Mouse (Mus musculus) megakaryocyte-erythroid progenitor cell, adult 5-6 weeks (primary cell): ENCODE measurements around the gene Mapt. TPM values are rescaled to one million over a fixed set of nuclear protein-coding genes. Genes with fewer than 3 reads are reported as not detected.
"Not testable (repeated sequence)": the region's sequence is repeated elsewhere in the genome, so short reads cannot be mapped to it uniquely, and the experiment has no call there.

Experiments
- ATAC-seq: replicated peaks from 2 replicates; pipeline ENCODE4 v1.8.0; 2016; ENCODE audit warnings: mild to moderate bottlenecking, inconsistent platforms; ENCODE audit not compliant: severe bottlenecking, poor library complexity, low FRiP score, low TSS enrichment
- total RNA-seq, 2 experiments: library from RNA; stranded (forward) in 1 of 2; stranded (reverse) in 1 of 2; fragments of 200-1000, 215-1000 nt in 1 of 2; fragments of >200 nt in 1 of 2; fragmentation: Nextera tagmentation in 1 of 2; gene quantifications; 2 replicates each; pipeline ENCODE4 v1.2.3; 2014 to 2017

The Mapt gene
- total RNA-seq, 2 experiments from 2014 or later = 0.23 to 3.4 TPM

GRCm38 (mm10) chr11:104232141-104233061 lies 1.2 kb downstream of the Mapt start:
- ATAC-seq = no peak

DNA sequence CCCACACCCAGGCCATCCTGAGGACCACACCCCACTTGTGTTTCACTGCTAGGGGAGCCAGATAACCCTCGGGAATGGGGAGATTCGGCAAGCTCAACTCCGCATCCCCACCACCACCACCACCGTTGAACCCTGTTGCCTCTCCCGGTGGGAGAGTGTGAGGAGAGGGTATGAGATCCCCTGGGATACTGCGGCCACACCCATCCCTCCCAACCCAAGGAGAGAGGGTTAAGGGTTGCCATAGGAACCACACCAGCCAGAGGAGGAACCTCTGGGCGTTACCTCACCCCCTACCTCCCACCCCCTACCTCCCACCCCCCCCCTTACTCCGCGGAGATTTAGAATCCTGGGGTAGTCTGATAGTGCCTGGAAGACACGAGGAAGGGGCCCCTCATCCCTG lies 1.9 kb downstream of the Mapt start:
- no peak for ATAC-seq

GRCm38 (mm10) chr11:104233574-104234206 lies 2.5 kb downstream of the Mapt start:
- no peak for ATAC-seq

- ATAC-seq = no peak
Observed at GRCm38 (mm10) chr11:104234680-104235079, 3.5 kb downstream of the Mapt start.

GRCm38 (mm10) chr11:104235881-104236280 lies 4.7 kb downstream of the Mapt start:
- ATAC-seq = no peak

DNA sequence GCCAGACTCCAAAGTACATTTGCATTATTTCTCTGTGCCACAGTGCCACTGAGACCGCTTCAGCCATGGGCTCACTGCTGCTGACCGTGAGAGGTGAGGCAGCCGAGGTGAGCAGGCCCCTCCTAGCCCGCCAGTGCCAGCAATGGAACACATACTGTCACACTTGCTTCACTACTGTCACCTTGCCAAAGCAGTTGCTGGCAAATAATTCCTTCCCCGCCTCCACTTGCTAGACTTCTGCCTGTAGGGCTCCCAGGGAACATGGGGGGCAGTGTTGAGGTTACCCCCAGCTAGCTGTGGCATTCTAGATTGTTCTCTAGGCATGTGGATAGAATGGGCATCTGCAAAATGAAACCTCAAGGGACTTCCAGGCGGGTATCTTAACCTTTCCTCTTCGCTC lies 6.0 kb downstream of the Mapt start:
- no peak for ATAC-seq

DNA sequence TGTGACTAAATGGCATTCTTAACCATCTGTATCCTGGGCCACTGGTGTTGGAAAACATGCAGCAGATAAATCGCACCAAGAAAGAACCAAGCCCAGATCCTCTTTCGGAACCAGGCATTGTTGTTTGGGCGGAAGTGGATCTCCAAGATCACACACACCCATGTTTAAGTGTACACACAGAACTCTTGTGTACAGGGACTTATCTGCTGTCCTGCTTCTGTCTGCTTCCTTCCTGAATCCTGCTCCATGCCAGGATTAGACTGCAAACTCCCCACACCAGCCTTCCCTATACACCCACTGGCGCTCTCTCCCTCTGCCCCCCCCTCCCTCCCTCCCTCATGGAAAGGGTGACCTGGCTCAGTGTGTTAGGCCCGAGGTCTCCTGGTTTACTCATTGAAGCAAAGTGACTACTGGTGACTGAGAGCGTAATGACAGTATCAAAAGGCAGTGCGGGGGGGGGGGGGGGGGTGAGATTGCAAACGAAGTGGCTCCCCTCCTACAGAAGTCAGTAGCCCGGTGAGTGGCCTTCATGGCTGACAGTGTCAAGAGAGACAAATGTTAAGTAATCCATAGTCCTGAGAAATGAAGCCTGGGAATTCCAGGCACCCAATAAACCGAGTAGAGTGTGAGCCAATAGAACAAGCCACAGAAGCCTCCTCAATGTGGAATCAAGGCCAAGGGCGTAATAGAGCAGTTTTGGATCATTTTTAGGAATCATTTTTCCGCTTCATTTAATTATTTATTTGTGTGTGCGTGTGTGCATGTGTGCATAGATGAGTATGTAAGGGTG lies 7.0 kb downstream of the Mapt start:
- ATAC-seq = no peak

GRCm38 (mm10) chr11:104245478-104245877 lies 14.3 kb downstream of the Mapt start:
- not testable (repeated sequence) for ATAC-seq

DNA sequence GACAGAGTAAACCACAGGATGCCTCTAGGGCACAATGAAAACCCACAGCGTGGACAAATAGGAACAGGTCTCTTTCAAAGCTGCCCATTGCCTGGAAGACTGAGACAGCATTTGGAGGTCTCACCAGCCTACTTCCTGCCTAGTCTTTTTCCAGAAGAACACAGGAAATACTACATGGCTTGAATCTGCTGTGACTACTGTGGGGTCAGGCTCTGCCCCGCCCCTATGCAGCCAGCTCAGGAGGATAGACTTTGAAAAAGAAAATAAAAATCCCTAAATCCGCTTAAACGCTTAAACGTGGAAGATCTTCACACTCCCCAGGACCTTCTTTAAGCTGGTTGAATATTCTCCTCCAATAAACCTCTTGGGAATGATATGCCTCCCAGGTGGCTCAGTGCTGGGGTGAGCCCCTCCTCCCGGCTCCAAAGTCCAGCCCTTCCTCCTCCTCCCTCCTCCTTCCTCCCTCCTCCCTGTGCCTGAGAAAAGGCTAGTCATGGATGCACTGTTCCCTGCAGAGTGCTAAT lies 15.0 kb downstream of the Mapt start:
- no peak for ATAC-seq

GRCm38 (mm10) chr11:104247141-104247717 lies 16.0 kb downstream of the Mapt start:
- no peak for ATAC-seq

DNA sequence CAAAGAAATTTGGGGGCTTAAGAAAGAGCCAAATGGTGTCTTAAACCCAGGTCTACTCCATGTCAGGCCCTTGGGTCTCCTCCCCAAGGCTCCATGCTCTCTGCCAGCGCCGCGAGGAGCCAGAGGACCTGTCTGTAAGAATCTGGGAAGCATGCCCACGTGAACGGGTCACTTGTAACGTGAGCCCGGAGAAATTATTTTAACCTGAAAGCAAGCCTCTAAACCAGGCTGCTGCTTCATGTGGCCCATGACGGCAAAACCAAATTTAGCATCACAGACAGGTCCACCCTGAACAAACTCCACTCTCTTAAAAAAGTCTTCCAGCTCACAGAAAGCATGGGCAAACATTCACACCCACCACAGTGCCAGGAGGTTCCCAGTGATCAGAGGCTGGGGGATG lies 18.2 kb downstream of the Mapt start:
- ATAC-seq = no peak

- no peak for ATAC-seq
Observed at GRCm38 (mm10) chr11:104251121-104251520, 19.9 kb downstream of the Mapt start.

GRCm38 (mm10) chr11:104252094-104252493 lies 20.9 kb downstream of the Mapt start:
- no peak for ATAC-seq

DNA sequence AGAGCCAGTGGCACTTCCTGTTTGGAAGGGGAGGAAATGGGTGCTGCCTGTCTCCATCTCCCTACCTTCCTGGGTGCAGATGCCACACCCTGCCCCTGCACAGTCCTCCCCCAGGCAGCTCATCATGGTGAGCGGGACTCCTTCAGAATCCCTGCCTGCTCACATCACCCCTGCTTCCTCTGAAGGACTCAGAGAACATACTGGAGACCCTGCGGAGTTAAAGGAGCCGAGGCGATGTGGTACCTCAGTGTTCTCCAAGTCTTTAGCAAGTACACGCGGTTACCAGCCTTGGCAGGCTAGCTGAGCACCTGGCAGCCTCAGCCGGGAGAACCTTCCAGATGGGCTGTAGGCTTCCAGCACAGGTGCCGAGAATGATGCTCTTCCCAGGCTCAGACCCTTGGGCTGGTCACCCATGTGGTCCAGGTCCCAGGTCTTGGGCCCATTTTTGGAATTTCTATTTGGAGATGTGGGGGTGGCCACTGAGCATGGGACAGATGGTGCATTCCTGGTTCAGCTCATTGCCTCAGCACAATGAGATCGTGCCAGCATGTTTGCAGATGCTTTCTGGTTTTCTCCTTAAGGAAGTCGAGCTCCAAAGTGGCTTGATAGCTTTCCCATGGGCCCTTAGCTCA lies 23.3 kb downstream of the Mapt start:
- ATAC-seq = no peak

- no peak for ATAC-seq
Observed at GRCm38 (mm10) chr11:104256179-104256578, 25.0 kb downstream of the Mapt start.

GRCm38 (mm10) chr11:104258991-104259390 lies 27.8 kb downstream of the Mapt start:
- no peak for ATAC-seq

- no peak for ATAC-seq
Observed at GRCm38 (mm10) chr11:104264683-104265082, 33.5 kb downstream of the Mapt start.

GRCm38 (mm10) chr11:104265669-104266068 lies 34.5 kb downstream of the Mapt start:
- ATAC-seq = no peak

DNA sequence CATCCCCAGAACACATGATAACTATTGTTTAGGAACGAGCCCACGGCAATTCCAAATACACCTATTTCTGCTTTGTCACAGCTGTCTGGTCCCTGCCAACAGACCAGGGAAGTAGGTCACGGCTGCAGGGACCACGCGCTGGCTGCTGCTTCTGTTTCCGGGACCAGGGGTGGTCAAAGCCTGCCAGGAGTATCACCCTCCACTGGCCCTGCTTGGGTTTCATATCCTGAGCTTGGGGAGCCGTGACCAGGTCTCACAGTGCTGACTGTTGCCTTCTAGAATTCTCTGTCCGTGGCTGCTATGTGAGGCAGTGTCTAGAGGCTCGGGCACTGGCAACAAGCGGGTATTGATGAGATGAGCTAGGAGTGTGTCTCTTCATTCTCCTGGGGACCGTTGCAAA lies 36.2 kb downstream of the Mapt start:
- no peak for ATAC-seq
